Mouse (Mus musculus): ENCODE measurements around the gene Dtnbp1. TPM values are rescaled to one million over a fixed set of nuclear protein-coding genes. Genes with fewer than 3 reads are reported as not detected.

The Dtnbp1 gene
- polyA plus RNA-seq, 1 experiment from 2014 or later, result 133 TPM

Other genes with a start within 250 kb of the Dtnbp1 start
- 0.06 and 0.11 TPM in 2 replicates for gene Gm9817, start 76.5 kb upstream of the Dtnbp1 start, polyA plus RNA-seq (2015; fragmentation: Nextera tagmentation; extraction: Ambion mirVana)